Mouse (Mus musculus): ENCODE results near the gene Reep6. TPM values are rescaled to one million over a fixed set of nuclear protein-coding genes. Genes with fewer than 3 reads are reported as not detected.

The Reep6 gene
- polyA plus RNA-seq, 1 experiment from 2014 or later, result 5.3 TPM

- Histone ChIP-seq H3K9me3 (ENCODE audit: control insufficient read depth, low read length) (no peaks in the 10 kb centered on the region), H3K36me3 (ENCODE audit: control insufficient read depth, insufficient read depth, low read length) (no peaks in the 10 kb centered on the region), H3K4me1 (ENCODE audit: control insufficient read depth, insufficient read depth, low read length) (peaks cover 11% of the 10 kb centered on the region; the same call in 1 of the 2 replicates), H3K9ac (replicated peaks; ENCODE audit: low read length) (no peak overlapping the region), H3K27me3 (ENCODE audit: control insufficient read depth, insufficient read depth, low read length) (no peaks in the 10 kb centered on the region), H3K4me2 (ENCODE audit: low read length) (no peak overlapping the region), H3K27ac (replicated peaks; ENCODE audit: low read depth, low read length) (no peak overlapping the region), H3K4me3 (replicated peaks; ENCODE audit: low read depth, low read length) (no peak overlapping the region)
- WGBS, result 83% methylated on average over 6 of the region's 6 CpGs
- no peak for DNase-seq
- no peak for ATAC-seq (ENCODE audit: low FRiP score, low TSS enrichment)
Observed at GRCm38 (mm10) chr10:80372706-80373105, 43.0 kb downstream of the Reep6 start.

GRCm38 (mm10) chr10:80374063-80374462 lies 44.3 kb downstream of the Reep6 start:
- Histone ChIP-seq H3K4me3 (replicated peaks; ENCODE audit: low read depth, low read length) (no peak overlapping the region), H3K4me2 (ENCODE audit: low read length) (no peak overlapping the region), H3K27me3 (ENCODE audit: control insufficient read depth, insufficient read depth, low read length) (no peaks in the 10 kb centered on the region), H3K9me3 (ENCODE audit: control insufficient read depth, low read length) (no peaks in the 10 kb centered on the region), H3K27ac (replicated peaks; ENCODE audit: low read depth, low read length) (no peak overlapping the region), H3K4me1 (ENCODE audit: control insufficient read depth, insufficient read depth, low read length) (peaks cover 11% of the 10 kb centered on the region; the same call in 1 of the 2 replicates), H3K36me3 (ENCODE audit: control insufficient read depth, insufficient read depth, low read length) (peaks cover 1% of the 10 kb centered on the region), H3K9ac (replicated peaks; ENCODE audit: low read length) (no peak overlapping the region)
- DNase-seq, result peak; percentile 72
- 23% methylated on average over 6 of the region's 6 CpGs for WGBS
- ATAC-seq (ENCODE audit: low FRiP score, low TSS enrichment), result no peak

- Histone ChIP-seq H3K9ac (replicated peaks; ENCODE audit: low read length) (no peak overlapping the region), H3K27me3 (ENCODE audit: control insufficient read depth, insufficient read depth, low read length) (no peaks in the 10 kb centered on the region), H3K9me3 (ENCODE audit: control insufficient read depth, low read length) (no peaks in the 10 kb centered on the region), H3K36me3 (ENCODE audit: control insufficient read depth, insufficient read depth, low read length) (peaks cover 20% of the 10 kb centered on the region), H3K4me3 (replicated peaks; ENCODE audit: low read depth, low read length) (no peak overlapping the region), H3K4me1 (ENCODE audit: control insufficient read depth, insufficient read depth, low read length) (peaks cover 8% of the 10 kb centered on the region; the same call in 1 of the 2 replicates), H3K27ac (replicated peaks; ENCODE audit: low read depth, low read length) (no peak overlapping the region), H3K4me2 (ENCODE audit: low read length) (no peak overlapping the region)
- no peak for ATAC-seq (ENCODE audit: low FRiP score, low TSS enrichment)
- WGBS, result under 1% methylated on average over 7 of the region's 7 CpGs
- DNase-seq, result peak; percentile 97
Observed at GRCm38 (mm10) chr10:80376160-80376559, 46.4 kb downstream of the Reep6 start.

GRCm38 (mm10) chr10:80377716-80378115 lies 48.0 kb downstream of the Reep6 start:
- ATAC-seq (ENCODE audit: low FRiP score, low TSS enrichment) (no peak), DNase-seq (no peak)
- no peak overlapping the region for H3K9ac ChIP-seq (replicated peaks; ENCODE audit: low read length)
- H3K4me1 ChIP-seq (ENCODE audit: control insufficient read depth, insufficient read depth, low read length), result peaks cover 3% of the 10 kb centered on the region; the same call in 1 of the 2 replicates
- H3K27ac ChIP-seq (replicated peaks; ENCODE audit: low read depth, low read length), result no peak overlapping the region
- H3K9me3 ChIP-seq (ENCODE audit: control insufficient read depth, low read length), result no peaks in the 10 kb centered on the region
- H3K4me2 ChIP-seq (ENCODE audit: low read length), result no peak overlapping the region
- no peak overlapping the region for H3K4me3 ChIP-seq (replicated peaks; ENCODE audit: low read depth, low read length)
- H3K36me3 ChIP-seq (ENCODE audit: control insufficient read depth, insufficient read depth, low read length), result peaks cover 36% of the 10 kb centered on the region
- 52% methylated on average over 10 of the region's 10 CpGs for WGBS
- H3K27me3 ChIP-seq (ENCODE audit: control insufficient read depth, insufficient read depth, low read length), result no peaks in the 10 kb centered on the region

GRCm38 (mm10) chr10:80382641-80383365 lies 53.0 kb downstream of the Reep6 start:
- no peaks in the 10 kb centered on the region for H3K9me3 ChIP-seq (ENCODE audit: control insufficient read depth, low read length)
- H3K36me3 ChIP-seq (ENCODE audit: control insufficient read depth, insufficient read depth, low read length), result peaks cover 61% of the 10 kb centered on the region
- ATAC-seq (ENCODE audit: low FRiP score, low TSS enrichment), result no peak
- 83% methylated on average over 7 of the region's 7 CpGs for WGBS
- H3K27me3 ChIP-seq (ENCODE audit: control insufficient read depth, insufficient read depth, low read length), result no peaks in the 10 kb centered on the region
- DNase-seq, result no peak
- peak overlapping the region; percentile 82 for H3K4me3 ChIP-seq (replicated peaks; ENCODE audit: low read depth, low read length)
- H3K4me2 ChIP-seq (ENCODE audit: low read length), result peak overlapping the region; percentile 98
- H3K27ac ChIP-seq (replicated peaks; ENCODE audit: low read depth, low read length), result no peak overlapping the region
- peaks cover 26% of the 10 kb centered on the region for H3K4me1 ChIP-seq (ENCODE audit: control insufficient read depth, insufficient read depth, low read length)
- no peak overlapping the region for H3K9ac ChIP-seq (replicated peaks; ENCODE audit: low read length)

GRCm38 (mm10) chr10:80383431-80383830 lies 53.7 kb downstream of the Reep6 start:
- Histone ChIP-seq H3K9ac (replicated peaks; ENCODE audit: low read length) (peak overlapping the region; percentile 99), H3K27ac (replicated peaks; ENCODE audit: low read depth, low read length) (no peak overlapping the region), H3K9me3 (ENCODE audit: control insufficient read depth, low read length) (no peaks in the 10 kb centered on the region), H3K36me3 (ENCODE audit: control insufficient read depth, insufficient read depth, low read length) (peaks cover 61% of the 10 kb centered on the region), H3K4me1 (ENCODE audit: control insufficient read depth, insufficient read depth, low read length) (peaks cover 31% of the 10 kb centered on the region), H3K4me2 (ENCODE audit: low read length) (peak overlapping the region; percentile 98), H3K4me3 (replicated peaks; ENCODE audit: low read depth, low read length) (peak overlapping the region; percentile 82), H3K27me3 (ENCODE audit: control insufficient read depth, insufficient read depth, low read length) (no peaks in the 10 kb centered on the region)
- ATAC-seq (ENCODE audit: low FRiP score, low TSS enrichment) (no peak), DNase-seq (no peak)
- WGBS, result 45% methylated on average over 4 of the region's 4 CpGs

GRCm38 (mm10) chr10:80384115-80384639 lies 54.4 kb downstream of the Reep6 start:
- no peaks in the 10 kb centered on the region for H3K27me3 ChIP-seq (ENCODE audit: control insufficient read depth, insufficient read depth, low read length)
- H3K4me1 ChIP-seq (ENCODE audit: control insufficient read depth, insufficient read depth, low read length), result peaks cover 31% of the 10 kb centered on the region
- H3K27ac ChIP-seq (replicated peaks; ENCODE audit: low read depth, low read length), result peak overlapping the region; percentile 99; the same call in 1 of the 2 replicates
- H3K4me3 ChIP-seq (replicated peaks; ENCODE audit: low read depth, low read length), result peak overlapping the region; percentile 82
- peak overlapping the region; percentile 98 for H3K4me2 ChIP-seq (ENCODE audit: low read length)
- H3K36me3 ChIP-seq (ENCODE audit: control insufficient read depth, insufficient read depth, low read length), result peaks cover 59% of the 10 kb centered on the region
- DNase-seq (no peak), ATAC-seq (ENCODE audit: low FRiP score, low TSS enrichment) (no peak)
- peak overlapping the region; percentile 99 for H3K9ac ChIP-seq (replicated peaks; ENCODE audit: low read length)
- 86% methylated on average over 4 of the region's 4 CpGs for WGBS
- H3K9me3 ChIP-seq (ENCODE audit: control insufficient read depth, low read length), result no peaks in the 10 kb centered on the region

GRCm38 (mm10) chr10:80384709-80385108 lies 55.0 kb downstream of the Reep6 start:
- H3K27ac ChIP-seq (replicated peaks; ENCODE audit: low read depth, low read length), result peak overlapping the region; percentile 99
- H3K27me3 ChIP-seq (ENCODE audit: control insufficient read depth, insufficient read depth, low read length), result no peaks in the 10 kb centered on the region
- peak overlapping the region; percentile 98 for H3K4me2 ChIP-seq (ENCODE audit: low read length)
- ATAC-seq (ENCODE audit: low FRiP score, low TSS enrichment), result no peak
- H3K9me3 ChIP-seq (ENCODE audit: control insufficient read depth, low read length), result no peaks in the 10 kb centered on the region
- H3K4me1 ChIP-seq (ENCODE audit: control insufficient read depth, insufficient read depth, low read length), result peaks cover 31% of the 10 kb centered on the region
- H3K9ac ChIP-seq (replicated peaks; ENCODE audit: low read length), result peak overlapping the region; percentile 99
- WGBS, result 54% methylated on average over 7 of the region's 7 CpGs
- peak overlapping the region; percentile 82 for H3K4me3 ChIP-seq (replicated peaks; ENCODE audit: low read depth, low read length)
- H3K36me3 ChIP-seq (ENCODE audit: control insufficient read depth, insufficient read depth, low read length), result peaks cover 55% of the 10 kb centered on the region
- DNase-seq, result no peak

- H3K4me1 ChIP-seq (ENCODE audit: control insufficient read depth, insufficient read depth, low read length), result peaks cover 31% of the 10 kb centered on the region
- H3K4me2 ChIP-seq (ENCODE audit: low read length), result peak overlapping the region; percentile 98
- H3K36me3 ChIP-seq (ENCODE audit: control insufficient read depth, insufficient read depth, low read length), result peaks cover 54% of the 10 kb centered on the region
- H3K4me3 ChIP-seq (replicated peaks; ENCODE audit: low read depth, low read length), result peak overlapping the region; percentile 82
- H3K9me3 ChIP-seq (ENCODE audit: control insufficient read depth, low read length), result no peaks in the 10 kb centered on the region
- peak; percentile 9; the same call in 1 of the 2 replicates for ATAC-seq (ENCODE audit: low FRiP score, low TSS enrichment)
- 5% methylated on average over 7 of the region's 7 CpGs for WGBS
- H3K9ac ChIP-seq (replicated peaks; ENCODE audit: low read length), result peak overlapping the region; percentile 99
- DNase-seq, result peak; percentile 61
- peak overlapping the region; percentile 99 for H3K27ac ChIP-seq (replicated peaks; ENCODE audit: low read depth, low read length)
- no peaks in the 10 kb centered on the region for H3K27me3 ChIP-seq (ENCODE audit: control insufficient read depth, insufficient read depth, low read length)
Observed at GRCm38 (mm10) chr10:80385310-80385709, 55.6 kb downstream of the Reep6 start.

All from midbrain, embryonic 14.5 days (tissue).